Mouse (Mus musculus) spleen, postnatal 36 days (tissue): ENCODE results near the gene Matn3.
A peak's percentile ranks its signal among the peaks of the same experiment; 100 is the strongest.

Source experiments
- DNase-seq, 2 experiments: peaks; one replicate each; pipeline ENCODE4 v3.0.0; 2022; ENCODE audit warnings: low spot score in 2 of 2, mixed read lengths in 1 of 2

Matn3 gene

DNA sequence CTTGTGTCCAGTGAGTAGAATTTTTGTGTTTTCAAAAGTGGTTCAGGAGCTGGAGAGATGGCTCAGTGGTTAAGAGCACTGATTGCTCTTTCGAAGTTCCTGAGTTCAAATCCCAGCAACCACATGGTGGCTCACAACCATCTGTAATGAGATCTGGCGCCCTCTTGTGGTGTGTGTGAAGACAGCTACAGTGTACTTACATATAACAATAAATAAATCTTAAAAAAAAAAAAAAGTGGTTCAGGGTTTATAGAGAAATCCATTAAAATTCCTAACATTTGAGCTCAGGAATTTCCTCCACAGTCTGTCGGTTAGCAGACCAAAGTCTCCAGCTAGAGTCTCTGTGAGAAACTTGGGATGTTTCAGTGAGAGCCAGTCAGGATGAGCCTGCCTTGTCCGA is 11.5 kb upstream of the Matn3 start:
- peak in 1 of 2 experiments; percentile 16 for DNase-seq

DNA sequence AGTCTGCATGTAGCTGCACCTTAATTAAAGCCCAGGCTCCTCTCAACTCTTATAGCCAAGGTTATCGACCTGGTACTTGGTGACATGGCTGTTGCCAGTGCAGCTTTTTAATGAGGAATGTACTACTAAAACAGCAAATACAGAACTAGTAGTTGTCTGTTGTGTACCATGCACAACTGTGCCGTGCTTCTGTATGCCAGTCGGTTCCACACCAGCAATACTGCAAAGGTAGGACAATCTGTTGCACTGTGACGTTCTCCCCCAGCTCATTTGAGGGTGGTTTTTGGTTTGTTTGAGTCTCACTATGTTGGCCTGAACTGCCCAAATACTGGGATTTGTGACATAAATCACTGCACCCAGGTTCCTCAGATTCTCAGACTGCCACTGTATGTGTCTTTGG is 8.2 kb upstream of the Matn3 start:
- no peak for DNase-seq

DNA sequence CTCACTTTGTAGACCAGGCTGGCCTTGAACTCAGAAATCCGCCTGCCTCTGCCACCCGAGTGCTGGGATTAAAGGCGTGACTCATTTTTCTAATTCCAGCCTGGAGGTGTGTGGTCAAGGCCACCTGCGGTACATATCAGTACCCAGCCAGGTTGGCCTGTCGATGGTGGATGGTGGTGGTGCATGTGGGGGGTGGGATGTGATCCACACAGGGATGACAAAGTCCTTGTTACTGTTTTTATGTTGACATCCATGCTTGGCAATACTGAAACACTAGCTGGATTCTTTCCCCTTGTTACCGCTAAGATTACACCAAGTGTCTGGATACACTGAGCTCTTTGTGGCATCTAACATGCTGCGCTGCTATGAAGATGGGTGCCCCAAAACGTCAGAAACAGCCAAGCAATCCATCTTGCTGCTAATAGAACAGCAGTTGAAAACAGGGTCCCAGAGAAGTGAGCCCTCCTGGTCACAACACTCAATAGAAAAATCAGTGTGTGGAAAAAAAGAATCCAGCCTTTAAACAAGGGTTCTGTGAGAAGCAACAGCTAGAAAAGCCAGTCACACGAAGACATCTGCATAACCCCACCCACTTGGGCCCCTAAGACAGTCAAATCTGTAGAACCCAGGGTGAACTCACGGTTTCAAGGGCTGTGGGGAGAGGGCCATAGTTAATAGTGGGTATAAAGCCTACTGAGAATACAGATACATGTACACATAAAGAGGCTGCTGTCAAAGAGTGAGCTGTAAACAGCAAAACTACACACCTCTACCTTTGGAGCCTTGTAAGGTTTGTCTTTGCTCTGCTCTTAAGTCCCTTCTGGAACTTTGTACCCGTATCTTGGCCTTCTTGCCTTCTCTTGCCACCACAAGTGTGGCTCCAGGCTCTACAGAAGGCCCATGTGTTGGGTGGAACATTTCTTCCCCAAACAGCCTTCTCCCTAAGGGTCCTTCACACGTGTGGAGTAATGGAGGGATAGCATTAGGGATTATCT is 7.4 kb upstream of the Matn3 start:
- DNase-seq: no peak

DNA sequence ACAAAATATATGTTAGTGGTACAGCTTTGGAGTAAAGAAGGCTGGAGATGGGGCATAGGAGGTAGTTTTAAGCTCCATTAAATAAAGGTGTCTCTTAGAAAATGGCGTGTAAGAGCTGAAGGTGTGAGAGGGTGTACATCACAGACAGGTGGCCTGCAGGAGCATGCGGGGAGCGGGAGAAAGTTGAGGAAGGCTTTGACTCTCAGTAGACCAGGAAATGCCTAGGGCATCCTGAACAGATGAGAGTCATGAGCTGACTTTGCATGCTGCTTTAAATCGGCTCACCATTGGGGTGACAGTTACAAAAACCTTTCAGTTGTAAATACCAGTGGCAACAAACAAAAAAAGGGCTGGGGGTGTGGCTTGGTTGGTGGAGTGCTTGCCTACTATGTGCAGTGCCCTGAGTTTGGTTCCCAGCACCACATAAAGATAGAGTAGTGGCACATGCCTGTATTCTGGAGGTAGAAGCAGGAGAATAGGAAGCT is 6.6 kb upstream of the Matn3 start:
- no peak for DNase-seq

DNA sequence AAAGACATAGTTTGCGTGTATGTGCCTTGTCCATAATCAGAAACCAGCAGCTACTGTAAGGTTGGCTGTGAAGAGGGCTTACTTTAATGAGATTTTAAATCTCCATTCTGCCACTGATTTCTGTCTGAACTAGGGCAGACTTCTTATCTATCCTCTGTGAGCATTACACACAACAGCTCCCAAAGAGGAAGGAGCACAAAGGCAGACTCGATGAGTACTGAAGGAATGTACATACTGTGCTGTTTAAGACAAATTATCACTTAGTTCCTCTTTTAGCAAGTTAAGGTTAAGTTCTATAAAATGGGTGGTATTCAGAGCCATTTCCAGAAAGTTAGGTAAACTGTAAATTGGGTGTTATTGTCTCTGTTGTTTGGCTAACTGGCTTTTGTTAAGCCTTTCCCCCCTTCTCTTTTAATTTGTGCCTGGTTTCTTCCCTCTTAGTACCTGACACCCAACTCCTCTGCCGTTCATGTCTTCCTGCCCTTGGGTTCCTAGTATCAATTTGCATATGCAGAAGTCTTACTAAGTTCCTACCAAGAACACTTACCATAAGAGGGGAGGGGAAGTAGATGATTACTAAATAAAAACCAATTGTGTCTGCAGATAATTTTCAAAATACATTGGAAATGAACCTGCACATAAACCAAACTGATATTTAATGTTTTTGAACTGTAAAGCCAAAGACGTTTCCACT is 5.9 kb upstream of the Matn3 start:
- DNase-seq: peak; percentile 16 to 36

DNA sequence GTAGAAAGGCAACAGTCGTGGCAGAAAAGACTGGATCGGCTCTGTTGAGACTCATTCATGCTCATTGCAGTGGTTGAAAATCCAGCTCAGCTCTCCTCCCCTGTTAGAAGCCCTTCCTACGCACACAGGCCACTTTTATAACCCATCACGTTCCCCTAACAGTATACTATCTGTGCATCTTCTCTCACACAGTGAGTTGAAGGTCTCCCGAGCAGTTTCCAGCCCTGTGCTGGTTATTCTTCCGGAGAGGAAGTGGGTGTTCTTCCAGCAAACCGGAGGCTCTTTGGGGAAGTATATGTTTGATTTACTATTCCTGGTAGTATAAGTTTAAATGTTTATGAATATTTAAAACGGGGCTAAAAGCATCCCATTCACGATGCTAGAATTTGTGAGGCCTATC is 566 bp upstream of the Matn3 start:
- no peak for DNase-seq

DNA sequence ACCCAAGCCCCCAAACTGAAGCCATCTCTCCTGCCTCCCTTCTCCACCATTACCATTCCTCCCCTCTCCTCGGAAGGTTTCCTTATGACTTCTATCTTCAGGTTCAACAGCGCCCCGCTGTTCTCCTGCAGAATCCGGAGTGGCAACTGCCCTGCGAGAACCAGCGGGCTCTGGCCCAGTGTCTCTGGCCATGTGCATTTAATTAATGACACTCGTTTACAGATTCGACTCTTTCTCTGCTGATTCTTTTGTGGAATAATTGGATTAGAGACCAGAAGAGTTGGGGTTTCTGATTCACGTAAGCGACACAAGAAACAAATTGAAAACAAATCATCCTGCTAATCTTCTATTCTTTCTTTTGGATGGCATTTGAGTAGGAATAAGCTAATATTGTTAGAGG is 5.4 kb downstream of the Matn3 start:
- no peak for DNase-seq

DNA sequence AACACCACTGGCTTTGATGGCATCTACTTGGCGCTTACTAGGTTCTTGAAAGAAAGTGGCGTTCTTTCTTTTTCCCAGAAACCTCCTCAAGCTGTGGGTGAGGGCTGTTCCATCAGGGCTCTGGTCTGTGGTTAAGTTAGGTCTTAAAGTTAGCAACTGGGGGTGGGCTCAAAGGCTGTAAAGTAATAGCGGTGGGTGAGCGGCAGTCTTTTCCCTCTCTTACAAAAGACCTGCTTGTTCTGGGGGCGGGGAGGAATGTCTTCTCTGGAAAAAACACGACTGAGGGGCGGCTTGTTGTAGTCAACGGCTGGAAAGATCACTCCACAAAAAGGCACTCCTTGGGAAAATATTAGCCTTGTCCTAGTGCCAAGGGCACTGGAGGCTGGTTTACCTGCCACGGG is 6.4 kb downstream of the Matn3 start:
- DNase-seq: no peak

DNA sequence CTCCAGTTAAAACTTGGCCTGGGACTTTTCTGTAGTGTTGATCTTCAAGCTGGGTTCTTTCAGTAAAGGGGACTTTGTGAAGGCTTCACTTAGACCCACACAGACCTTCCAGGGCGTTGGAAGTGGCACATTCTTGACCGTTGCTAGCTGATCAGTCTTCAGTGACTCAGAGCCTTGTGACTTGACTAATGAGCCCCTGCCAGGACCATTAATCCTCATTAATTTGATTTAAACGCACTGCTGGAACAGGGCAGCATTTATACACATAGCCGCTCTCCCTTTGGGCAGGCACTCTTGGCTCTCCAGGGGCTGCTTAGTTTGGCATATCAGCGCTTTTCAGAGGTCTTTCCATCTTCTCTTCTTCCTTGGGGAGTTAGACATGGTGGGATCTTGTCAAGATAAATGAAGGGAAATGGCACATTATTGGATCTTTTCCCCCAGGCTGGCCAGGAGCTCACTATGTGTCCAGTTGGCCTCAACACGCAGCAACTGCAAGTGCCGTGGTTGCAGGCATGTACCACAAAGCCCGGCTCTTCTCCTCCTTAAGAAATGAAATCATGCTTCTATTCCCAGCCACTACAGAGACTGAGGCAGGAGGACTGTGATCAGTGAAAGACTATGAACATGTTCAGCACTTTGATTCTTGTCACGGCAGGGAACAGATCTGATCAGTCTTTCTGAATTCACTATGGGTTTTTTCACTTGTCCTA is 14.0 kb downstream of the Matn3 start:
- no peak for DNase-seq

DNA sequence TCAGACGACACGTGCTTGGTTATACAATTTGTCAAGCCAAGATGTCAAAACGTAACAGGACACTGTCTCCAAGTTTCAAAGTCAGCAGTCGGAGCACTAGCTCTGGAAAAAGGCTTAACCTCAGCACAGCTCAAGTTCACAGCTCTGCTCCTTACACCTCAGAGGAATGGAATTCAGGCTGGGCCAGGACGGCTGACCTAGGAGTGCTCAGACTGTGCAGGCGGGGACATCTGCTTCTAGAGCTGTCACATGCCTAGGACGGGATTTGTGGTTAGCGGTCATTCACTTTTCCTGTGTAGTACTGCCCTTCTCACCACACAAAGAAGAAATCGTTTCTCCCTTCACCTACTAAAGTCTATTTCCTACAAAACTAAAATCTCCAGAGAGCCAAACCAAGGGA is 22.1 kb downstream of the Matn3 start:
- DNase-seq: no peak

DNA sequence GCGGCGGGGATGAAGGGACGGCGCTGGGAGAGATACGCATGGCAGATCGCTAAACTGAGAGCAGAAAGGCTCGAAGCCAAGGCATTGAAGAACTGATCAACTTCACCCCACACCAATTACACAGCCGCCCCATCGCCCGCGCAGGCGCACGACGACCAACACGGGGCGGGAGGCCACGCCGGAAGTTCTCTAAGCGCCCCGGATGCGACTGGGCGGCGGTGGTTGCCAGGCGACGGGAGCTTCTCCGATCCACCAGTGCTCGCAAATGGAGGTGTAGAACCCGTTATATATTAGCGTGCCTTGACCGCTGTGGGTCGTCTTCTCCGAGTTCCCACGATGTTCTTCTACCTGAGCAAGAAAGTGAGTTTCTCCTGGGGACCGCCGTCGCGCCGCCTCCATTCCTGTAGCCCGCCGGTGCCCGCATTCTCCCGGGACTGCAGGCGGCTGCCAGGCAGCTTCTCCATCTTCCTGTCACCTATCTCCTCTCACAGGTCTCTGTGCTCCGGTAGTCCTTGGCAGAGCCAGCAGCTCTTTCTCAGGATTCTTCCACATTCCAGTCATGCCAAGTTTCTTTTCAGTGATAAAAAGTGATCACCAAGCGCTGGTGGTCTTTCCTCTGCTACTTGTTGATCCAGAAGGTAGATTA is 26.2 kb downstream of the Matn3 start, which contains the start of gene Wdr35:
Gene Wdr35 (plus strand): TSS at position 73 of the 646 bp plus-strand sequence.
- DNase-seq: peak; percentile 92 to 93

DNA sequence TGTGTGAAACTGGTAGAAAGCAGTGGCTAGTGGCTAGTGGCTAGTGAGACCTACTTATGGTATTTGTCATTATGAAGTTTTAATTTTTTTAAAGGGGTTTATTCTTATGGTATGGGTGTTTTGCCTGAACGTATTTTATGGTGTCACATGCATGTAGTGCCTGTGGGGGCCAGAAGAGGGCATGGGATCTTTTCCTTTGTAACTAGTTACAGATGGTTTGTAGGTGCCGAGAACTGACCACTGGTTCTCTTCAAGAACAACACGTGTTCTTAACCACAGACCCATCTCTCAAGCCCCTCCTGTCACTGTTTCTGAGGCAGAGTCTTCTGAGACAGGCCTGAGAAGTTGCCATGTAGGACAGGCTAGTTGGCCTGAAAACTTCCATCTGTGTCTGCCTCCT is 27.3 kb downstream of the Matn3 start:
- no peak for DNase-seq

DNA sequence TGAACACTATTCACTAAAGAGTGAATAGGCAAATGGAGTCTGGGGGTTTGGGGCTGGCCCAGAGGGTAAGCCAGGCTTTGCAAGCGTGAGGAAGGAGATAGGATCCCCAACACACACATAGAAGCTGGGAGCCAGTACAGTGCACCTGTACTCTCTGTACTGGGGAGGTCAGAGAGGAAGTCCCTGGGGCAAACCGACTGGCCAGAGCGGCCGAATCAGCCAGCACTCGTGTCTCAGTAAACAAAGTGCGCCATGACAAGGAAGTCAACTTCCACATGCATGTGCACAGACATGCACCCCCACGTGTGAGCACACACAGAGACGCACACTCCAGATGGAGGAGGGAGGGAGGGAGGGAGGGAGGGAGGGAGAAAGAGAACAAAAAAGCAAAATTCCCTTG is 45.5 kb downstream of the Matn3 start:
- DNase-seq: no peak

DNA sequence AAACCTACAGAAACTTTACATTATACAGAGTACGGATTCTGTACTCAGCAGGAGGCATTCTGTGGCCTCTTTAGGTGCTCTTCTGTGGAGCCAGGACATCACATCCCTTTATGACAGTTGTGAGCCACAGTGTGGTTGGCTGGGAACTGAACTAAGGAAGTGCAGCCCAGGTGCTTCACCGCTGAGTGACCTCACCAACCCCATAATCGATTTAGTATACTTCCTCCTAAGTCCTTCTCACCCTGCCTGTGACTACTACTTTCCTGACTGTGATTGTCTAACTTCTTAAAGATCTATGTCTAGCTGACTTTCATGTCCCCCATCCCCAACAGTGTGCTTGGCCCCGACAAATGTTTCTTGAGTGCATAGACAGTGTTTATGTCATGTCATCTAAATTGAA is 50.6 kb downstream of the Matn3 start:
- DNase-seq: peak in 1 of 2 experiments; percentile 11

DNA sequence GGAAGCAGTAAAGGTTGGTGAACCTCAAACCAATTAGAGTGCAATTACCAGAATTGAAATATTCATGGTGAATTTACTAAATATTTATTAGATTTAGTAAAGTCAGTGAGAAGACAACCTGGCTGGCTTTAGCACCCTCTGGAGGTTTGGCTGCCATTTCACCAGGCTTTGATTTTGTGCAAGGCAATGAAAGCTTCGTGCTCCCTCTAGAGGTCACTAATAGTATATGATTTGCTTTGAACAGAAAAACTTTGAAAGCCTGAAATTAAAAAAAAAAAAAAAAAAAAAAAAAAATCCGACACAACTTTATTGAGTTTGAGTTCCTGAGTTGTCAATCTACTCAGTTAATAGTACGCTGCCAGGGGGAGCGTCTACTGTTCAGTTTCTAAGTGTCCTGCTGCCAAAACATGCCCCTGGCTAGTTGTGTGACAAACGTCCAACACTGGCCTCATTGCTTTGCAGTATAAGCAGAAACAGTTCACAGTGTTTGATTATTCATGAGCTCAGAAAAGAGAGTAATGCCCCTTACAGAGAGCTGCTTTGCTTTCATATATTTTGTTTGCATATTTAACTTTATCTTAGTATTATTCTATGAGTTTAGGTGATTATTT is 54.4 kb downstream of the Matn3 start:
- peak; percentile 60 to 64 for DNase-seq

DNA sequence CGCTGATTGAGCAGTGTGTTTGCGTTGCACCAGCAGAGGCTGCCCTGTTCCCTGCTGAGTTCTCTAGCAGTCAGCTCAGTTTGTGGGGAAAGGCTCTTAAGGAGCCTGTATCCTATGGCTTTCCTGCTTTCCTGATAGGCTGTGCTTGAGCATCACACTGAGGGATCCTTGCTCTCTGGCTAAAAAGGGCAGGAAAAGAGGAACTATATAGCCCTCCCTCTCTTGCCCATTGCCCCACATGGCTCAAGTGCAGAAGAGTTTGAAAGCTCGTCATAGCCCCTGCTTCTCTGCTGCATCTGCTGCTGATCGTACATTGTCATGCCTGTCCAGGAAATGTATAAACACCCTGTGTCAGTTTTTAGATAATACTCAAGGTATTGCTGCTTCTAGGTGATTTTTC is 59.4 kb downstream of the Matn3 start:
- no peak for DNase-seq

DNA sequence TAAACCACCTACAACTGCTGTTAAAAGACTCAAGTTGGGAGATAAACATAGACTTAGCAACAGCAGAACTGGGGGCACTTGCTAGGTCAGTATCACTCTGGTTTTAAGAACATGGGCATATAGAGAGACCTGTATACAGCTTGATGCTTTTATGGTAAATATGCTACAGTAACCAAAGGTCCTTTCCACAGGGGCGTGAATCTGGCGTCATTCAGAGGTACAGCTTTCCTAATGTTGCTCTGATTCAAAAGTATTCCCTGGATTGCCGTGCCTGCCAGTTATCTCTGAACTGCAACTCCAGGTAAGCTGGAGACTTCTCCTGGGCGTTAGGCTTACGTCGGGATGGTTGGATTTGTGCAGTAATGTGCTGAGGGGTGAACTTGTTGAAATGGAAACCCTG is 60.1 kb downstream of the Matn3 start:
- DNase-seq: no peak

DNA sequence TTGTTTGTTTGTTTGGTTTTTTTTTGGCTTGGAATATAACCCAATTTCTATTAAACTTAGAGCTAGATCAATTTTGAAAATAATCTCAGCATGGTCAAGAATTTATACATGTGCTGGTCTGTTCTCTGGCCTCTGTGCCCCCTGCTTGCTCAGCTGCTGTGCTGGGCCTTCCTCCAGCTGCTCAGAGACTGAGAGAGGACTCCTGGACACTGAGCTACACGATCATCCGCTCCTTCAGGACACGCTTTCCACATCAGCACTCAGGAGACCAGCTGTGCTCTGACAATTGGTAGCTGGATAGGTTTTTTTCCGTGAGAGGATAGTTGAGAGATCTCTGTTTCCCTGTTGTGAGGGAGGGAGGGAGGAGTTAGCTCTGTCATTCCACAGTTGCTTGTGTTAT is 62.6 kb downstream of the Matn3 start:
- no peak for DNase-seq

DNA sequence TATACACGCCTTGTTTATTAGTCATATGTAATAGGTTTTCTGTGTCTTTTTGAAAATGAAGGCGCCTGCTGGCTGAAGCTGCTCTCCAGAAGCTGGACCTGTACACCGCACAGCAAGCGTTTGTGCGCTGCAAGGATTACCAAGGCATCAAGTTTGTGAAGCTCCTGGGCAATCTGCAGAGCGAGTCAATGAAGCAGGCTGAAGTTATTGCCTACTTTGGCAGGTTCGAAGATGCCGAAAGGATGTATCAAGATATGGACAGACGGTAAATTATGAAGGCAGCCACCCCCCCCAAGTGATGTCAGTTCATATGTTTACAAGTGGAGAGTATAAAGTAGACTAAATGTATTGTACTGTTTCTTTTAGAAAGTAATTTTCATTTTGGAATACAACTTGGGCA is 68.6 kb downstream of the Matn3 start:
- DNase-seq: no peak

DNA sequence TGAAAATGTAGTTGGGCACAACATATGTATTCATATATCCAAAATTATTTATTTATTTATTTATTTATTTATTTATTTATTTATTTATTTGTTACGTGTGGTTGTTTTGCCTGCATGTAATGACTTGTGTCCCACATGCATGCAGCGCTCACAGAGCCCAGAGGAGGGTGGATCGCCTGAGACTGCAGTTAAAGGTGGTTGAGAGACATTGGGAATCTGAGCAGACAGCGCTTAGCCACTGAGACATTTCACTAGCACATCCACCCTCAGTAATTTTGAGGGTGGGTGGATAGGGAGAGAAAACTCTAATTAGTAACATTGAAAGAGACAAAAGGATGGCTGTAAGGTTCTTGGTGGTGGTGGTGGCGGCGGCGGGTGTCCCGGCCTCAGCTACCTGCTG is 72.7 kb downstream of the Matn3 start:
- no peak for DNase-seq

DNA sequence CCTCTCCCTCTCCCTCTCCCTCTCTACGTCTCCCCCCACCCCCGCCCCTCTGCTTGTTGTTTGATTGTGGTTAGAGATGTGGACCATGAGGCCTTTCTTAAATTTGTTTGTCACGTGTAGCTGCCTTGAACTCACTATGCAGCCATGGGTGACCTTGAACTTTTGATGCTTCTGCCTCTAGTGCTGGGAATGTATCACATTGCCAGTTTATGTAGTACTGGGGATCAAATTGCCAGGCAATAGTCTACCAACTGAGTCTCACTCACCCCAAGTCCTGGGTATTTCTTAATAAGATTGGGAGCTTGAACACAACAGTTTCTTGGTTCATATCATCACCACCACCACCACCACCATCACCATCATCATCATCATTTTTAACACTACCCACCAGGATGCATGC is 73.3 kb downstream of the Matn3 start:
- no peak for DNase-seq
